Mouse (Mus musculus) G1E (cell line): Measurements from ENCODE around the gene Tango6.

Experiments used
- CTCF ChIP-seq: IDR thresholded peaks from 2 replicates; pipeline ENCODE4 v1.5.1; 2012; ENCODE audit warnings: low read depth, low read length, inconsistent platforms, mixed read lengths
- POLR2AphosphoS5 ChIP-seq: IDR thresholded peaks from 2 replicates; pipeline ENCODE4 v1.6.1; 2012; ENCODE audit warnings: low read depth, low read length, inconsistent platforms; ENCODE audit not compliant: insufficient replicate concordance

- TF ChIP-seq CTCF (no peak), POLR2AphosphoS5 (no peak)
Observed at GRCm38 (mm10) chr8:106892806-106893451, 210.1 kb downstream of the Tango6 start.
